Mouse (Mus musculus) left cerebral cortex, postnatal 10 days (tissue): ENCODE data around the gene Cenpm. TPM values are rescaled to one million over a fixed set of nuclear protein-coding genes. Genes with fewer than 3 reads are reported as not detected.

Source experiments
- DNase-seq, 2 experiments: peaks; one replicate each; pipeline ENCODE4 v3.0.0; 2021 to 2022; ENCODE audit warnings: low spot score in 2 of 2, mixed read lengths in 1 of 2; ENCODE audit errors: extremely low spot score in 1 of 2
- intact Hi-C: fragments of 180-260 bp; cut with DNase I; formaldehyde crosslinking; loops from one replicate; pipeline ENCODE4 v1.15.1; 2025
- total RNA-seq, 2 experiments: library from RNA; stranded (reverse); gene quantifications; 2 replicates each; pipeline ENCODE4 v1.2.3; 2021

The Cenpm gene
- total RNA-seq = 1 to 10 TPM; 4.5 to 4.8 TPM

GRCm38 (mm10) chr15:82244115-82244804 lies at the start of gene Cenpm:
Gene Cenpm (minus strand): TSS chr15:82244748.
- DNase-seq = peak; percentile 92 to 96
- intact Hi-C loops = no loop called here

GRCm38 (mm10) chr15:82294059-82294458 lies 49.5 kb upstream of the Cenpm start:
- intact Hi-C loops = no loop called here
- DNase-seq = peak in 1 of 2 experiments; percentile 36

GRCm38 (mm10) chr15:82293271-82293711 lies 48.7 kb upstream of the Cenpm start:
- intact Hi-C loops = no loop called here

GRCm38 (mm10) chr15:82292851-82293250 lies 48.3 kb upstream of the Cenpm start:
- intact Hi-C loops = no loop called here

More at GRCm38 (mm10) chr15:82293271-82293711, 48.7 kb upstream of the Cenpm start:
- DNase-seq = no peak

GRCm38 (mm10) chr15:82290252-82290651 lies 45.7 kb upstream of the Cenpm start:
- no peak for DNase-seq
- intact Hi-C loops = no loop called here

More at GRCm38 (mm10) chr15:82292851-82293250, 48.3 kb upstream of the Cenpm start:
- DNase-seq = no peak

- no peak for DNase-seq
- intact Hi-C loops = no loop called here
Measured at GRCm38 (mm10) chr15:82286157-82286556, 41.6 kb upstream of the Cenpm start.

GRCm38 (mm10) chr15:82280638-82281037 lies 36.1 kb upstream of the Cenpm start:
- intact Hi-C loops = no loop called here
- no peak for DNase-seq

- intact Hi-C loops = loop anchor here (10.0 kb wide), 1 partner anchor 857 kb away; no protein-coding TSS in a partner anchor
- DNase-seq = no peak
Measured at GRCm38 (mm10) chr15:82277591-82277990, 33.0 kb upstream of the Cenpm start.

GRCm38 (mm10) chr15:82274927-82275901 lies 30.7 kb upstream of the Cenpm start:
- intact Hi-C loops = loop anchor here (10.0 kb wide), 1 partner anchor 860 kb away; no protein-coding TSS in a partner anchor
- DNase-seq = peak; percentile 58 to 85

GRCm38 (mm10) chr15:82274593-82274926 lies 30.0 kb upstream of the Cenpm start, which contains the start of gene Sept3:
Gene Sept3 (plus strand): TSS chr15:82274893.
- intact Hi-C loops = loop anchor here (10.0 kb wide), 1 partner anchor 860 kb away; no protein-coding TSS in a partner anchor
- DNase-seq = no peak

- intact Hi-C loops = loop anchor here (10.0 kb wide), 1 partner anchor 863 kb away; no protein-coding TSS in a partner anchor
- DNase-seq = no peak
Measured at GRCm38 (mm10) chr15:82272295-82272694, 27.7 kb upstream of the Cenpm start.

GRCm38 (mm10) chr15:82271201-82271600 lies 26.7 kb upstream of the Cenpm start:
- peak in 1 of 2 experiments; percentile 85 for DNase-seq
- intact Hi-C loops = loop anchor here (10.0 kb wide), 1 partner anchor 864 kb away; no protein-coding TSS in a partner anchor

- no peak for DNase-seq
- intact Hi-C loops = loop anchor here (5.0 kb wide), 1 partner anchor 149 kb away; no protein-coding TSS in a partner anchor
Measured at GRCm38 (mm10) chr15:82268783-82269182, 24.2 kb upstream of the Cenpm start.

GRCm38 (mm10) chr15:82268185-82268584 lies 23.6 kb upstream of the Cenpm start:
- DNase-seq = peak in 1 of 2 experiments; percentile 80
- intact Hi-C loops = loop anchor here (5.0 kb wide), 1 partner anchor 149 kb away; no protein-coding TSS in a partner anchor

- intact Hi-C loops = loop anchor here (5.0 kb wide), 1 partner anchor 151 kb away; no protein-coding TSS in a partner anchor
- DNase-seq = peak; percentile 64 to 67
Measured at GRCm38 (mm10) chr15:82266356-82266755, 21.8 kb upstream of the Cenpm start.

- intact Hi-C loops = no loop called here
- peak; percentile 51 to 81 for DNase-seq
Measured at GRCm38 (mm10) chr15:82259510-82259909, 15.0 kb upstream of the Cenpm start.

GRCm38 (mm10) chr15:82255944-82256383 lies 11.4 kb upstream of the Cenpm start:
- DNase-seq = peak; percentile 75 to 92
- intact Hi-C loops = no loop called here

GRCm38 (mm10) chr15:82255248-82255647 lies 10.7 kb upstream of the Cenpm start:
- intact Hi-C loops = no loop called here
- DNase-seq = no peak

GRCm38 (mm10) chr15:82252097-82252496 lies 7.5 kb upstream of the Cenpm start, which contains the start of gene 1500009C09Rik:
Gene 1500009C09Rik (plus strand): TSS chr15:82252397.
- DNase-seq = no peak
- intact Hi-C loops = no loop called here
